Mouse (Mus musculus): Measurements from ENCODE around the gene Itgb3bp.

Itgb3bp gene

DNA sequence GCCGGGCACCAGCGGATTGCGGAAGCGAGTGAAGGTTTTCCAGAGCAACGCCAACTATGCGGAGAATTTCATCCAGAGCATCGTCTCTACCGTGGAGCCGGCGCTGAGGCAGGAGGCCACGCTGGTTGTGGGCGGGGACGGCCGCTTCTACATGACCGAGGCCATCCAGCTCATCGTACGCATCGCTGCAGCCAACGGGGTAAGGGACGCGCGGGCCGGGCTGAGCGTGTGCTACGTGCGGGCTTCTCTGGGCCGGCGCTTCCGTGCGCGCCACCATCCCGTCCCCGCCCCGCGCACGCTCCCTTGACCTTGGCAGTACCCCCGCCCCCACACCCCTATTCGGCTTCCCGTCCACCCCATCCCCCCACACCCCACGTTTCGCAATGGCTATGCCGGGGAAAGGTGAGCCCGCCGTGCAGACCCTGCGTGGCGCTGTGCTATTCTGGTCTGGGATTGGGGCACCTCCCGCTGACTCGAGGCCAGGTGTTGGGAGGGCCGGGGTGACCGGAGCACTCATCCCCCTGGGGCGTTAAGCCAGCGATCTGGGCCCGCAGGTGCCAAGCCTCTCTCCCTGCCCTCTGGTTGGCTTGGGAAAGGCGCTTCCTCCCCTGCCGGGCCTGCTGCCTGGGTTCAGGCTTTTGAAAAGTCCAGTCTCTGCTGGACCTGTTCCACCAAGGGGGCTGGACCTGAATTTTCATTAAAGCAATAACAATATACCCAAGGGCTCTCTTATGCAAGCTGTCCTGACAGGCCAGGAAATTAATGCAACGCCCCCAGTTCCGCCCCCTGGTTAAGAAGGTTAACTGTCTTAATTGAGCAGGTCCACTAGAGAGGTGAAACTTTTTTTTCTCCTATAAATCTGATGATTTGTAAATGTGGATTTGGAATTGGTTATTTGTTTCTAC lies at the start of gene Itgb3bp:
TSS of gene Itgb3bp (minus strand) at position 201 of the 905 bp plus-strand sequence.
- DNase-seq (ENCODE audit: extremely low read depth, low read depth, low spot score), result peak; percentile 85

DNA sequence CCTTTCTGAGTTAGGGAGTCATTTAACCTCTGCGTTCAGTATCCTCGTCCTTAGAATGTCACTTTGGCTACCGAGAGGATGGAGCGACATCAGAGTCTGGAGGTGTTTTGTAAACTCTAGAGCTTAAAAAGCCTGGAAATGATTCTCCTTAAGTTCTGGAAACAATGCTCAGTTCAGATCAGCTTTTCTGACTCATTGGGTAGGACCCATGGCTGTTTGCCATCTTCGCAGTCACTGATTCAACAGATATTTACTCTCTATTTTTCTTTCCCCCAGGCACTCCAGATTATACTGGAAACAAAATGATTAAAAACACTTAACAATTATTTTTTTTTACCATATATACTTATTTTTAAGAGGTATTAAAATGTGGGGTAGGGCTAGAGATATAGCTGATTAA lies 49.7 kb upstream of the Itgb3bp start:
- no peak for DNase-seq (ENCODE audit: extremely low read depth, low read depth, low spot score)

DNA sequence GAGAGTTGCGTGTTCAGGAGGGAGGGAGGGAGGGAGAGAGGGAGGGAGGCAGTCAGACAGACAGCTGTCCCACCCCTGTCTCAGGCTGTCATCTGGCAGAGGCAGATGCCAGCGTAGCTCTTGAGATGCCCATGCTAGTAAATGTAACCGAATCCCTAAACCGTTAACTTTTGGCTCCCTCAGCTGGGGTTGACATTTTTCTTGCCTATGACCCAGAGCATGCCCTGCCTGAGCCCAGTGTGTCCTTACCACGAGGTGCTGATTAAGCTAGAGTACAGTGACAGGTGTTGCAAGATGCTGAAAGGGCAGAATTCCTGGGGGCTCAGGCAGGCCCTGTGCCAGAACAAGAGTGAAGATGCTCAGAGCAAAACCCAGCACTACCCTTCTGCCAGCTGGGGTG lies 44.8 kb upstream of the Itgb3bp start:
- DNase-seq (ENCODE audit: extremely low read depth, low read depth, low spot score), result no peak

DNA sequence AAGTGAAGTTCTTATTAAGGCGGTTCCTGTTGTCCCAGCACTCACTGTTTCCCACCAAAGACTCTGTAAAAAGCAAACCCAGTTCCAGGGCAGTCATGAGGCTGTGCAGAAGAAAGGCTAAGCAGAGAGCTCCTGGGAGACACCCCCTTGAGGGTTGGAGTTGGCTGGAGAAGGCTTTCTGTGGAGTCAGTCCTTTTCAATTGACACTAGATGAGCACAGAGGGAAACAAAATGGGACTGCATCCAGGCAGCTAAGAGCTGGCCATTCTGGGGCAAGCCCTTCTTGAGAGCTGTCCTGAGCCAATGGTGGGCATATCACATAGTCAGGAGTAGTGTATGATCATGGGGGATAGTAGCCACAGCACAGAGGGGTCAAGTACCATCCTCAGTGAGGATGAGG lies 44.3 kb upstream of the Itgb3bp start:
- no peak for DNase-seq (ENCODE audit: extremely low read depth, low read depth, low spot score)

DNA sequence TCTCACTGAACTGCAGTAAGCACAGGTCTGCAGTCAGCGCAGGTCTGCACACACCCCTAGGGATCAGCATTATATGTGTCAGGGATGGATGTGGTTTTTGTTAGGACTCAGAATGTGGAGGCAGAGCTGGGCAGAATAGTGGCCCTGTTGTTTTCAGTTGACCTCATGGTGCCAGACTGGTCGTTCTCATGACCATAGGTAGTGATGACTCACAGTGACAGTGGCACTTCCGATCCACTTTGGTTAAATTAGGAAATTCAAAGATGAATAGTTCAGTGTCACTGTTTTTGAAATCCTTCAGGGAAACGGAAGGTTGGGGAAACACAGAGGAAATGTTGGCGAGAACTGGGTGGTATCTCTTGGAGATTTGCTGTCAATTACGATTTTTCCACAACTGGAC lies 43.3 kb upstream of the Itgb3bp start:
- no peak for DNase-seq (ENCODE audit: extremely low read depth, low read depth, low spot score)

DNA sequence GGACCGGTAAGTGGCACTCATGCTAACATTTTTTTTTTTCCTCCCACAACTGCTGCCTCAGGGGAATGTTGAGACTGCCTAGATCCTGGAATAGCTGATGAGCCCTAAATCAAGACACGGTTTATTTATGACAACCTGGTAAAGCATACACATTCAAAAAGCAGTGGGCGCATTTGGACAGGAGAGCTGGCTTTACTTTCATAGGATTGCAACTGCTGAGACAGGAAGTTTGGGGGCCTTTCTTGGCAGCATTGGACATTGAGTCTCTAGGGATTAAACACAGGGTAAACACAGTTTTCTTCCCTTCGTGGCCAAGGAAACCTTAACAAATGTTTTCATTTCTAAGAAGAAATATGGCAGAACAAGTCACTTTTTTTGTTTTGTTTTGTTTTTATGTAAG lies 40.5 kb upstream of the Itgb3bp start:
- DNase-seq (ENCODE audit: extremely low read depth, low read depth, low spot score), result no peak

DNA sequence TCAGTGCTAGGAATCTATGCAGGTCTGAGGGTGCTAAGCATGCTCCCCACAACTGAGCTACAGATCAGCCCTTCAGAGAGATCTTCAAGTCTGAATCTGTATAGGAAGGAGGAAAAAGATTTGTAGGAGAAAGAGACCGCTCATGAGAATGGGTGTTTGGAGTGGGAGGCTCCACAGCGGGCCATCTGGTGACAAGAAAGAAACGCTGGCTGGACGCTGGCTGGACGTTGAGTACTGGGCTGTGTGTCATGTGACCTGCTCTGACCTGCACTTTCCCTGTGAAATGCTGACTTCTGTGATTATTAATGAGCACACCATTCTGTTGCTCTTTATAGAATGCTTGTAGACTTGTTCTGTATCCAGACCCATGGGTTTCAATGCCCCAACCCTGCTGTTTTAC lies 39.7 kb upstream of the Itgb3bp start:
- DNase-seq (ENCODE audit: extremely low read depth, low read depth, low spot score), result no peak

DNA sequence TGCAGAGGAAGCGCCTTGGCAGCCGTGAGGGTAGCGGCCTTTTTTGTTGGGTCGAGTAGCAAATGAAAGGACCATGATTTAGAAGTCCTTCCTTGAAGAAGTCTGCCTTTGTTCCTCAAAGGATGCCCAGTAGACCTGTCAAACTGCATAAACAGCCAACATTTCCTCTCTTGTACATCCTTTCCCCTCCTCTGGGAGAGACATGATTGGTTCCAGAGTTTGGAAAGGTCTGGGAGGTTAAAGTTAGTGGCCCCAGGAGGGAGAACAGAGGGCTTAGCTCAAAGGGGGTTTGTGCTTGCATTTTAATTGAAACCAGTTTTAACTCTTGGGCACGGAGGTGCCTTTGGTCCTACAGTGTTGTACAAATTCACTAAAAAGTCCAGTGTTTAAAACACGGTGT lies 36.9 kb upstream of the Itgb3bp start:
- DNase-seq (ENCODE audit: extremely low read depth, low read depth, low spot score), result no peak

DNA sequence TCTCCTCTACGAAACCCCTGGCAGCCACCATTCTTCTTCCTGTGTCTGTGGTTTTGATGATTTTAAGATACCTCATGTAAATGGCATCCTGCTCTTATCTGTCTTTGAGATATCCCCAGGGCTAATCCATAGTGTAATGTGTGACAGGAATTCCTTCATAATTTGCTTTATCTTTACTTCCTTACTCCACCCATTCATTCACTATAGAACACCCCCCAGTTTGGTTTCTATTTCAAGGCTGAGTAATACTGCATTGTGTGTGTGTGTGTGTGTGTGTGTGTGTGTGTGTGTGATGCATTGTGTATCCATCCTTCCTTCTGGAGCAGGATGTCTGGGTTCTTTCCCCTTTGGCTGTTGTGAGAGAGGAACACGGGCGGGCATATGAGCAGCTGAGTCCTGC lies 29.7 kb upstream of the Itgb3bp start:
- DNase-seq (ENCODE audit: extremely low read depth, low read depth, low spot score), result no peak

DNA sequence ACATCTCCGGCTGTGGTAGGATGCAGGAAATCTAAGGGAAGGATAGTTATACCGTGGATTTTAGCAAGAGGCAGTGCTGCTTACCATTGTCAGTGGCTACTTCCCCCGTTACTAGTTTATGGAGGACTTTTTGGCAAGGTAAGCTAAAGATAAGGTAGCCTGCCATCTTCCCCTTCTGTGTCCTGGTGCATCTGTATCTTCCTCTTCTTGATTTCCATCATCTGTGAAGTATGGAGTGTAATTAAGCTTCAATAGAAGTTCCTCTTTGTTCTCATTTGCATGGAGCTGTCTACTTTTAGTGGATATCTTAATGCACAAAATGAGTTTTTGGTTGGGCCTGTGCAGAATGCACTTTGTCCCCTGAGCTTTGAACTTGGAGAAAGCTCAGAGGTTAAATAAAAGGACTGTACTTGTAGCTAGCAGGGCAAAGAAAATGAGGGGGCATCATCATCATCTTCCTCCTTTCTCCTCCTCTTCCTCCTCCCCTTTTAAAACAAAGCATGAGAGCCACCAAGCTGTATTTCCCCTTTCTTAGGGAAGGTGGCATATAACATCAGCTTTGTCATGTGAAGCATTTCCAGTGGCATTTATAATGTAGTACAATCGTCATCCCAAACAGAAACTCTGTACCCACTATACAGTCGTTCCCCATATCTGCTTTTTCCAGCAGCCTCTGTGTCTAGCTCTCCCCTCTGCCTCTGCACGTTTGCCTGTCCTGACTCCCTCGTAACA lies 28.6 kb upstream of the Itgb3bp start:
- no peak for DNase-seq (ENCODE audit: extremely low read depth, low read depth, low spot score)

DNA sequence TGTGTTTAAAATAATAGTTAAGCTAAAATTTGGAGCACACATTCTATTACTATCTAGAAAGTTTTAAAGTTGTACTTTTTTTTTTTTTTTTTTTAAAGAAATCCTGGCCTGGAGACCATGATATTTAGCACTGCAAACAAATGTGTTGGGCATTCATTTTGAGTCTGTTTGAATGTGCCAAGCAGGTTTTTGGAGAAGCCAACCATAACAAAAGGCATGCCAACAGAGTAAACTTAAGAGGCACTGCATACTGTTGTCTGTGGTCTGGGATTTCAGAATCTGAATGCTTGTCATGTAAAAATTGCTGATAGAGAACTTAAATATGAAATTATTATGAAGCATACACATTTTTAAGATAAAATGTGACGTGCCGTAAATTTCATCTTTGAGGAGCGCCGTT lies 27.6 kb upstream of the Itgb3bp start:
- peak; percentile 23 for DNase-seq (ENCODE audit: extremely low read depth, low read depth, low spot score)

DNA sequence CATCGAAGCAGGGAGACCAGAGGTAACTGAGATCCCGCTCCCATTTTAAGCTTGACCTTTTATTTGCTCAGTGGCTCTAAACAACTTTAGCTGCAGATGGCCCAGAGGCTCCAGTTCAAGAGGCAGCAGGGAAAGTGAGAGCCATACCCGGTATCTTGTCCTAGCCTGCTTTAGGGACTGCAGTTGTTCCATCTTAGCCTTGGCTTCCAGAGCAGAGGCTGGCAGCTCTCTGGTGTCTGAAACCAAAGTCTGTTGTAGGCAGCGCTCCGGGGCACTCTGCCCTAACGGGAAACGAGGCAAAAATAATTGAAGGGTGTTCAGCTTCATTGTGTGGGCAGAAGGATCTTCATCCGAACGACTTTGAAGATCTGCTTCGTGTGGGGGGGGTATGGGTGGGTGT lies 25.8 kb upstream of the Itgb3bp start:
- DNase-seq (ENCODE audit: extremely low read depth, low read depth, low spot score), result no peak

DNA sequence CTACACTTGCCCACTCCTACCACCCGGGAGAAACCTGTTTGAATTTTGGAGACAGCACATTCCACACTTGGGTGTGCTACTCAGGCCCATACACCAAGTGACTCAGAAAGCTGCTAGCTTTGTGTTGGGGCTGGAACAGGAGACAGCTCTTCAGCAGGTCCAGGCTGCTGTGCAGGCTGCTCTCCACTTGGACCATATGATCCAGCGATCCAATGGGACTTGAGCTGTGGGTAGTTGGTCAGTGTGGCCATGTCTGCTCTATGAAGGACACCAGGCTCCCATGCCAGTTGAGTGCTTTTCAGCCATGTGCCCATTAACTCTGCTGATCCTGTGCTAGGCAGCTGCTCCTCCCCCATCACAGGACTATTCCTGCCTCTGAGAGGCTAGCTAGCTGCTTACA lies 24.3 kb upstream of the Itgb3bp start:
- DNase-seq (ENCODE audit: extremely low read depth, low read depth, low spot score), result no peak

DNA sequence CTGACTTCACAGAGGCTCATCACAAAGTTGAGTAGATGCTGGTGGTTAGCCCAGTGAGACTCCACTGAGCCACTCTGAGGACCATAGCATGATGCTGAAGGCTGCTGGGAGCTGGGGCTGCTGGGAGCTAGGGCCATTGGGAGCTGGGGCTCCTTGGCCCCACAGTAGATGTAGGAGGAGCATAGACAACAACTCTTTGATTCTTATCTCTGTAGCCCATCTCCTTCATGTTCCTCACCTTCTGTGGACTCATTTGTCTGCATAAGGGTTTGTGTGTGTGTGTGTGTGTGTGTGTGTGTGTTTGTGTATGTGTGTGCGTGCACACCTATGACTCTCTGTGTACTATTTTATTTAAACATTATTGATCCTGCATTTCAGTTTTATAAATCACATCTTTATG lies 18.3 kb upstream of the Itgb3bp start:
- no peak for DNase-seq (ENCODE audit: extremely low read depth, low read depth, low spot score)

DNA sequence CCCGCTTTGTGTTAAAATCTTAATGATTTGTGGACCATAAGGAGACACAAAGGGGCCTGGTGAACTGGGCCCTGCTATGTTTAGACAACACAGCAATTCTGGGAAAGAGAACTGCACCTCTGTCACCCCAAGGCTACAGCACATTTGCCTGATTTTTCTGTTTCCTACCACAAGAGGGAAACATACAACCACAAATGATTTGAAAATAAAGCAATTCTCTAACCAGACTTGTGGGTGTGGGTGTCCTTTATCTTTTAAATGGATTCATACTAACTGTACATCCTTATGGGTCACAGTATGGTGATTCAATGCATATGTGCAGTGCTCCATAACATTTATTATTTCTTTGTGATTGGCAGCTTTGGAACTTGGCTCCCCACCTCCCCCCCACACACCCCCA lies 17.6 kb upstream of the Itgb3bp start:
- no peak for DNase-seq (ENCODE audit: extremely low read depth, low read depth, low spot score)

DNA sequence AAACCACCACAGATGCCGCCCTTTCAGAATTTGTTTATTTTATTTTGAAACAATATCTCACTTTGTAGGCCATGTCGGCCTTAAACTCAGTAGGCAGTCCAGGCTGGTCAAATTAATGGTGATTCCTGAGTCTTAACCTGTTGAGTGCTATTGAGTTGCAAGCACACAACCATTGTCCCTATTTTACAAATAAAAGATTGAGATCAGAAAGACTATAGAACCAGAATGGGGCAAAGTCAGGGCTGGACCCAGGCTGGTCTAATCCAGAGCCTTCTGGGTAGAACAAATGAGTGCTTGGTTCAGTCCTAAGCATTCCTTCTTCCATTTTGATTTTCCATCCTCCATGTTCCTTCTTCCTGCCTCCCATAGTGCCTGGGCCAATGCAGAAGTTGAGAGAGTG lies 16.9 kb upstream of the Itgb3bp start:
- DNase-seq (ENCODE audit: extremely low read depth, low read depth, low spot score), result no peak

DNA sequence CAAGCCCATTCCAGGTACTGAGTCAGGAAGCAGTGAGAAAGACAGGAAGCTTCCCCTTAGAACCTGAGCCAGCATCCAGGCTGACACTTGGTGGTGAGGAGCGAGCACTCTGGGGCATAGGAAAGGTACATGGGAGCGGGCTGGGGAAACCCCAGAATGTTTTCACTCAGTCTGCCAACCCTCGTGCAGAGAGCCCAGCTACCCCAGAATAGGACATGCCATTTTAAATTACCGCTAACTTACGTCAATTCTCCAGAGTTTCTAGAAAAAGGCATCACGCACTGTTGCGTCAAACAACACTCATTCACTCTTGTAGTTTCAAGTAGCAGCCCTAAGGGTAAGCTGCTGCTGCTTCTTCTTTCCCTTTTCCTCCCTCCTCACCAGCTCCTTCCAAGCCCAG lies 15.4 kb upstream of the Itgb3bp start:
- DNase-seq (ENCODE audit: extremely low read depth, low read depth, low spot score), result no peak

DNA sequence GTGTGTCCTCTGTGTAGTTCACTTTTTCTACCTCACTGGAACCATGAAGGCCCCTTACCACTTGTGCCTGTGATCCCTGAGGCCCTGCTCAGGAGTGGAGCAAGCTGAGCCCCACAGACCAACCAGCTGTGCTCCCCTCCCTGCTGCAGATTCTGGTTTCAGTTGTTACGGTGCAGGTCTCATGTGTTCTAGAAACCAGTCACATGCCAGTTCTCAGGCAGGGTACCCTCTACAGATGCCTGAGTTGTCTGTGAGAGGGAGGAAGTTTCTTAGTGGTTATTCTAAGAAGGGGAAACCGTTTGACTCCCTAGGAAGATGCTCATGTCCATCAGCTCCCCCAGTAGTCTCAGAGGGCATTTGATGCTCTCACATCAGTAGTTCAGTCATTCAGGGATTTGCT lies 15.0 kb upstream of the Itgb3bp start:
- DNase-seq (ENCODE audit: extremely low read depth, low read depth, low spot score), result no peak

DNA sequence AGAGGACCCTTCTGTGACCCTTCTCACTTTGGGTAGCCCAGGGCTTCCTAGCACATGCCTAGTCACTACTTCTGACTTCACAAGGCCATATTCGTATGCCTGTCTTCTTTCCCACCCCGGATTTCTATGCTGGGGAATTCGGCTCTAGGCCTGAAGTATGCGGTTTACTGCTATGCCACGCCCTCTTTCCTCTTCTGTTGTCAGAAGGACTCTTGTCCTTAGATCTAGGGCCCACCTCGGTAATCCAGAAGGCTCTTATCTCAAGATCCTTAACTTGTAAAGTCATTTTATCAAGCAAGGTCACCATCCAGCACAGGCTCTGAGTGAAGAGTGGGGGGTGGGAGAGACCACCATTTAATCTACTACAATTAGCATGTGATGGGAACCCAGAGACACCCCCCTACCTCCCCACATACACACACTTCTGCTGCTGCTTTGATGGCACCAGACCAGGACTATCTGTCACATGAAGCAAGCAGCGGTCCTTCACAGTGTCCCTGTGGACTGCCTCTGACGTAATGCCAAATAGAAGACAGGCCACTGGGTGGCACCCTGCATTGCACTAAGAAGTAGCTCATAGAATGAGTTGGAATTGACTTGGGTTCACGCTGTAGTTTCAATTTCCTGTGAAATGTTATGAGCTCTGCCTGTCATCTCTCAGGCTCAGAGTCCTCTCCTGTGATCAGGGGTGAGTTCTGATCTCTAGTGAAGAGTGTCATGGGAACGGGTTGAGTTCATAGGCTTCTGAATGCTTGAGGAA lies 12.2 kb upstream of the Itgb3bp start:
- no peak for DNase-seq (ENCODE audit: extremely low read depth, low read depth, low spot score)

DNA sequence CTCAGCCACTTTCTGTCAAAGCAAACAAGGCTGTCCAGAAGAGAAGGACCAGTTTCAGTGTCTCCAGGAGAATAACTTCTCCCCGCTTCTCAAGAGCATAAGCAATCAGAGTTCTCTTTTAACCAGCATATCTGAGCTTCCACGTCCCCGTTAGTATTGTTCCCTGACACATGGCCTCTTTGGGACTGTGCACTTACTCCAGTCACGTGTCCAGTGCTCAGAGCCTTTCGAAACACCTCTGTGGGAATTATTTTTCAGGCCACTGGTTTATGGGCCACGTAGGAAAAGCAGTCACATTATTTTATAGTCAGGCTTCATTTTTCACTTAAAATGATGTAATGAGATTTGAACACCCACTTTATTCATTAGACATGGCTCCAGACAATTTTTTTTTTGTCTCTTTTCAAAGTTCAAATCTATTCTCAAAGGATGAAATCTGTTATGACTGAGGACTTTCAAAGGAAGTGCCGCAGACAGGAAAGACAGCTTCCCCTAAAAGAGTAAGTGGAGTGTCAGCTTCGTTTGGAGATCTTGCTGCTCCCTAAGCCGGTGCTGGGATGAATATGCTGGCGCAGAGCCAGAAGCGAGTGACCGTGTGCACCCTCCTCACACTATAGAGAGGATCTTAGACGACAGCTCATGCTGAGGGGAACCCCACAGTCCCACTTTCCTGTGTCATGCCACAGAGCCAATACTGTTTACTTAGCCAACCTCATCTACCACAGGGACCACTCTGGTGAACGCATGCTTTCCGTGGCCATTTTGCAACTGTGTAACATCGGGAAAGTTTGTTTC lies 10.3 kb upstream of the Itgb3bp start:
- DNase-seq (ENCODE audit: extremely low read depth, low read depth, low spot score), result no peak

DNA sequence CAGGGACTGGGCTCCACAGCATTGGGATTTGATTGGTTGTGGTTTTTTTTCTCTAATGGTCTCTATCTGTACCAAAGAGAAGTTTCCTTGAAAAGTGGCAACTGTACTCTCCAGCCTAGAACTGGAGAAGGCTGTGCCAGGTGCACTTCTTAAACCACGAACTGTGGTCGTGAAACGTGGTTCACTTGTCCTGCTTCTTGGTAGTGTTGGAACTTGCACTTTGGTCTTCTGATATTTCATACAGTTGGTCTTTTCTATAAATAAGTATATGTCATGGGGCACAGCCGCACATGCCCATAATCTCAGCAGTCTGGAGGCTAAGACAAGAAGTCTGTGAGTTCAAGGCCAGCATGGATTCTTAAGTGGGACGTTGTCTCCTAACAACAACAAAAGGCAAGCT lies 6.7 kb upstream of the Itgb3bp start:
- DNase-seq (ENCODE audit: extremely low read depth, low read depth, low spot score), result no peak

All from fat pad, adult 2 months (tissue).